Mouse (Mus musculus): Measurements from ENCODE around the gene Lsg1.

The Lsg1 gene

DNA sequence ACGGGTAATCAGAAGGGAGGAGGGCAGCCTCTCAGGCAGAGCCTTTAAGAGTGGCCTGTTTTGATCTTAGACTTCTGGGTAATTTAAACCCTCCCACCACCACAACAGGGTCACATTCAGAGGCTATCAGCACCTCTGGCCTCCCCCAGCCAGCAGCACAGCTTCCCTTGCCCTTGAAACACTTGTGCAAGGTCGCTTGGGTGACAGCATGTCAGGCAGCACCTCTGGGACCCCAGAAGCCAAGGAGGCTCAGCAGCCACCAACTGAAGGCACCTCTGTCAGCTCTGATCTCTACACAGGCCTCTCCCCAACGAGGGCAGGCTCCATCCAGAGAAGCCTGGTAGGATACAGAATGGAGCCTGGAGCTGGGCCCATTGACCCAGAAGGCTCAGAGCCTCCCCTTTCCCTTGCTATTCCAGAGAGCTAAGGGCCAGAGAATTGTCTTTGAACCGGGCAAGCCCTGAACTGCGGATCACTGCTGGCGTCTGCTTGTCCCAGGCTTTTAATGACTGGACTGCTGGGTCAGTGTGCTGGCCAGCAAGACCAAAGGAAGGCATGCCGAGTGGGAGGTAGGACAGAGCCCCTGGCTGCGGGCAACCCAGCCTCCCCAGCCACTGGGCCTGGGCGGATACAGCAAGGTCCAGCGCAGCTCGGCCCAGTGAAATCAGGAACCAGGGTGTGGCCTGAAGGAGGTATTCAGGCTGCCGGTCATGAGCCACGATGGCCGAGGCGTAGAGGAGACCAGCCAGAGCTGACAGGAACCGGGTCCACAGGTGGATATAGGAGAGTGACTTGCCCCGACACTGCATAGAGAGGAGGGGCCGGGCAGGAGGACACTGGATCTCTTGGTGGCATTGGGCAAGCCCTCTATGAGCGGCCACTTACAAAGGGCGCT is 47.0 kb downstream of the Lsg1 start:
- ChIA-PET CTCF (interaction anchor here in 3 of 4 experiments (0.5 to 2.0 kb wide), 15 partner anchors 9 to 512 kb away, joined by 3 to 15 read pairs (median 3); partner anchors contain the start of gene Tmem44 (in 2 of the 3)), POLR2A (interaction anchor here in 2 of 4 experiments (0.5 to 2.2 kb wide), 25 partner anchors 9 to 874 kb away, joined by 3 to 11 read pairs (median 4); partner anchors contain the start of genes Tmem44 (in 2 of the 2) and Fam43a (in 1 of the 2))

DNA sequence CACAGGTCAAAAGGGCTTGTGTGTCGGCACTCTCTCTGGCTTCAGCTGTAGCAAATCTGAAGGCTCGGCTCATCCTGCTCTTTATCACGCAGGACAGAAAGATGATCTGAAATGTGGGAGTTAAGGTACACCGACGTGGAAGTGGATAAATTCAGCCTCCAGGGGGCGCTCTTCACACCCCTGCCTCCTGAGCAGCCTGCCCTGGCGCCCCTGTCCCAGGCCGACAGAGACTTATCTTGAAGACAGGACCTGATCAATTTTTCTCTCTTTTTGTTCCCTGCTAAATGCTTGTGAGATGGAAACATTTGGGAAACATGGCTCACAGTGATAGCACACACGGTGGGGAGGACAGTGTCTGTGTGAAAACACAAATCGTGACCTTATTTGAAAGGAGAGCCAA is 48.0 kb downstream of the Lsg1 start:
- ChIA-PET CTCF (interaction anchor here in 3 of 4 experiments (0.5 to 2.0 kb wide), 5 partner anchors 8 to 482 kb away, joined by 3 to 15 read pairs (median 4); no protein-coding TSS in a partner anchor), POLR2A (interaction anchor here in 2 of 4 experiments (0.5 to 2.2 kb wide), 8 partner anchors 9 to 889 kb away, joined by 3 to 11 read pairs (median 4); partner anchors contain the start of gene Tmem44 (in 1 of the 2))

DNA sequence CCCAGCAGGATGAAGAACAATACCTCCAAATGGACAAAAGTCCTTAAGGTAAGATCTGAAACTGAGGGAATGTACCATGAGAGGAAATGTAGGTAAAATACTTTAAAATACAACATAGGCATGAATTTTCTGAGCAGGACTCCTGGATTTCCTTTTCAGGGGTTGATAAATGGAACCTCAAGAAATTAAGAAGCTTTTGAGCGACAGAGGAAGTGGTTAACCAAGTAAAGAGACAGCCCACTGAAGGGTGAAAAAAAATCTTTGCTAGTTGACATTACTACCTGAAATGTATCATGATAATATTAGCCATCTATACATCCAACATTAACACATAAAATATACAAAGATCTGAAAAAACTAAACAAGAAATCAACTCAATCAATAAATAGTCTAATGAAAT is 52.3 kb downstream of the Lsg1 start:
- CTCF ChIA-PET, result interaction anchor here in 2 of 4 experiments (0.7 to 1.7 kb wide), 2 partner anchors 12 to 15 kb away, joined by 3 to 4 read pairs; no protein-coding TSS in a partner anchor
- POLR2A ChIA-PET, result interaction anchor here in 2 of 4 experiments (0.7 to 1.4 kb wide), 2 partner anchors 32 to 273 kb away, joined by 3 read pairs; no protein-coding TSS in a partner anchor

DNA sequence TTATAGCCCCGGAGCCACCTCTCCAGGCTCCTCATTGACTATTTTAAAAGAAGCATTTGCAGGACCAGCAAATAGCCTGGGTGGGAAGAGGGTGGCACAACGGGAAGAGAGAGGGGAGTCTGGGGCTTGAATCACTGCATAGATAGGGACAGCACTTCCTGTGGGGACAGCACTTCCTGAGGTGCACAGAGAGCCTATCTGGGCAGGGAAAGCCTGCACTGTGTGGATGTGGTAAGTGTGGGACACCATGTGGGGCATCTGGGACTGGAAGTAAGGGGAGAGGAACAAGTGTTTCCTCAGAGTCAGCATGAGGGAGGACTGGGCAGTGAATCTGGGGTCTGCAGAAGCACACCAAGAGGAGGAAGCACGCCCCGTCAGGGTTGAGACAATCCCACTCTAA is 53.8 kb downstream of the Lsg1 start:
- ChIA-PET POLR2A (interaction anchor here in 1 of 4 experiments (1.0 to 1.4 kb wide), 2 partner anchors 21 to 33 kb away, joined by 3 read pairs; no protein-coding TSS in a partner anchor), CTCF (interaction anchor here in 1 of 4 experiments (1.0 kb wide), 1 partner anchor 13 kb away, joined by 3 read pairs; no protein-coding TSS in a partner anchor)

DNA sequence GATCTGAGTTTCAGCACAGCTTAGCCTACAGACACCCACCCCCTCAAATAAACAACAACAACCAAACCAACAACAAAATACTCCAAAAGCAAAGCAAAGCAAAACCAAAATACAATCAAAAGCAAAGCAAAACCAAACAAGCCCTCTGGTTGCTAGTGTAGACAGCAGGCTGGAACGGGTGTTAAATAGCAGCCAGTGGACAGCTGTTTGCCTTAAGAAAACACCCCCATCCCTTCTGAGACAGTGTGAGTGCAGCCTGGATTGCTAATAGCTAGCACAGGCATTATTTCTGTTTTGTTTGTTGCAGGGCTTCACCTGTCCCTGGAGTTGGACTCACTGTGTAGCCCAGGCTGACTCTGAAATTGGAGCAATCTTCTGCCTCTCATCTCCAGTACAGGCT is 54.5 kb downstream of the Lsg1 start:
- CTCF ChIA-PET, result interaction anchor here in 3 of 4 experiments (0.6 to 3.6 kb wide), 7 partner anchors 8 to 821 kb away, joined by 3 to 15 read pairs (median 4); partner anchors contain the start of gene Tmem44 (in 1 of the 3)
- POLR2A ChIA-PET, result no interaction called here

DNA sequence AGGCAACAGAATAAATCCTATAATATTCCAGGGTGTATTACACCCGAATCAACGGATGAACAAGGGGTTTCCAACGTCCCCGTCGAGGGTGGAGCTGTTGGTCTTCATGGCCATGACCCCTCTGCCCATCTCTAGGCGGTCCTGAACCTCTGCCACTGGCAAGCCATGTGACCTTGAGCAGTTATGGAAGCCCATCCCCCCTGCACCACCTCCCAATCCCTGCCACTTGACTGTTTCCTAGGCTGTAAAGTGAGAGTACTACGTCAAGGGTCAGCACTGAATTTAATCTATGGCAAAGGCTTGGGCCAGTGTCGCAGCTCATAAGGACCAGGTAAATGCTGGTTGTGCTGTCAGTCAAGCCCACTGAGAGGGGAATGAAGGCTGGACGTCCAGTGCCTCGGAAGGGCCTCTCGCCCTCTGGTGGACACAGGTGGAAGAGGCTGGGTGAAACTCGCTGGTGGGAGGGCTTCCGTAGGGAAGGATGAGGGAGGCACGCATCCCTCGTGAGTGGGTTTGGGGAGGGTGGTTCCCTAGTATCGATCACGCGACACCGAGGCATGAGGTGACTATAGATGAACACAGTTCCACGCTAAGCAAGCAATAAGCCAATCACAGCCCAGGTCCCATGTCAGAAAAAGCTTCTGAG is 55.5 kb downstream of the Lsg1 start:
- ChIA-PET POLR2A (interaction anchor here in 2 of 4 experiments (0.6 to 1.8 kb wide), 3 partner anchors 10 to 403 kb away, joined by 3 to 5 read pairs (median 3); no protein-coding TSS in a partner anchor), CTCF (interaction anchor here (0.6 to 3.6 kb wide), 22 partner anchors 8 to 850 kb away, joined by 3 to 15 read pairs (median 4); partner anchors contain the start of gene Tmem44 (in 1 of the 4))

DNA sequence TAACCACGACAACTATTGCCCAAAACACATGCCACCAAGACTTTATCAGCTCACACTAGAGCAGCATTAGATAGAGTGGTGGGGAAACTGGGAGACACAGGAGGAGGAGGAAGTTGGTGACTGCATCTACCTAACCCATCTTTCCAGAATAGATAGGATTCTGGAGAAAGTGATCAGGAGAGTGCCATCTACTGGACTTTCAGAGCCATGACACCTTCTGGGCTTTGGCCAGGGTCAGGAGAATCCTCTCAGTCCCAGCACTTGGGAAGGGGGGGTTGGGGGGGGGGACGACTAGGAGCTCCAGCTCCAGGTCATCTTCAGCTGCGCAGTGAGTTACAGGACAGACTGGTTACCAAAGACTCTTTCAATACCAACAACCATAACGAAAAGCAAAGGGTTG is 56.6 kb downstream of the Lsg1 start:
- ChIA-PET POLR2A (interaction anchor here in 2 of 4 experiments (0.7 to 1.8 kb wide), 3 partner anchors 9 to 1237 kb away, joined by 4 to 5 read pairs (median 4); no protein-coding TSS in a partner anchor), CTCF (interaction anchor here (0.6 to 3.6 kb wide), 20 partner anchors 8 to 718 kb away, joined by 3 to 15 read pairs (median 4); no protein-coding TSS in a partner anchor)

DNA sequence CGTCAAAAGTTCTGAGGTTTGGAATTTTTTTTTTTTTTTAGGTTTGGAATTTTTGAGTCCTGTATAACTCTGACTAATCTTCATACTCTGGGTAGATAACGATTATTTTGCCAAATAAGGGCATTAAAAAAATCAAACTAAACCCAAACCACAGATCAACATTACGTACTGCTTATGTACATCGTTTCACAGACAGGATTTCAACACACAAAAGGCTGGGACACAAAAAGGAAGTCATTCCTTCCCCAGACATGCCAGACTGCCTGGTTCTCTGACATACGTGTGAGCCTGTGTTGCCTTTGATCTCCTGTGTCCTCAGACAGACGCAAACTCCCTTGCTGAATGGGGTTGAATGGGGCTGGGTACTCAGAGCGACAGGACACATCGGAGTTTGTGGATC is 59.0 kb downstream of the Lsg1 start:
- ChIA-PET CTCF (interaction anchor here in 1 of 4 experiments (0.7 kb wide), 1 partner anchor 8 kb away, joined by 3 read pairs; no protein-coding TSS in a partner anchor), POLR2A (no interaction called here)

DNA sequence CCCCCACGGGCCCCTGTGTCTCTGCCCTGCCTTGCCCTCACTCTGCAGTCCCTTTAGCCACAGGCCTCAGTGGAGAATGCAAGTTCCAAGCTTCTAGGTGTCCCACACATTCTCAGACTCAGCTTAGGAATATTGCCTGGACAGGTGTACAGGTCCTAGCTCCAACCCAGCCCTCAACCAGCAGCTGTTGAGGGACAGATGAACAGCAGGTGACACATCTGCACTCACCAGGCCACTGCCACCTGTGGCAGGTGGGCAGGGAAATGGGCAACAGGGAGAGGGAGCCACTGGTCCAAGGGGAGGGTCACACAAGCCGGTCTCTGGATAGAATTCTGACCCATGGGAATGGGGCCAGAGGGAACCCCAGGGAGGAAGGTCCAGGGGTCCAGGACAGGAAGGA is 59.5 kb downstream of the Lsg1 start:
- CTCF ChIA-PET, result no interaction called here
- POLR2A ChIA-PET, result no interaction called here

DNA sequence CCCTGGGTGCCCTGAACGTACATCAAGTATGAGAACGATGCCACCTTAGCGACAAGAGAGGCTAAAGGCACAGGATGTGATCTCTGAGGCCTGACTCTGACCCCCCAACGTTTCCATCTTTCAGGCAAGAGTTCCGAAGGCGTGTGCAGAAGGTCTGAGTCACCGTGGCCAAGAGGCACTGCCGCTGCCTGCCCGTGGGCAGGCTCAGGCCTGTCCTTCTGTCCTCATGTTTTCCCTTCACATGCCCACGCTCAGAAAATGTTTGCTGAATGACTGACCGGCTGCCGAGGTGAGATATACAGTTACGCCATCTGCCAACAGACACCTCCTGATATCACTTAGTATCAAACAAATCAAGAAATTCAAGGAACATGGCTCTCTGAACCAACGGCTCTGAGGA is 61.6 kb downstream of the Lsg1 start:
- ChIA-PET CTCF (no interaction called here), POLR2A (no interaction called here)

DNA sequence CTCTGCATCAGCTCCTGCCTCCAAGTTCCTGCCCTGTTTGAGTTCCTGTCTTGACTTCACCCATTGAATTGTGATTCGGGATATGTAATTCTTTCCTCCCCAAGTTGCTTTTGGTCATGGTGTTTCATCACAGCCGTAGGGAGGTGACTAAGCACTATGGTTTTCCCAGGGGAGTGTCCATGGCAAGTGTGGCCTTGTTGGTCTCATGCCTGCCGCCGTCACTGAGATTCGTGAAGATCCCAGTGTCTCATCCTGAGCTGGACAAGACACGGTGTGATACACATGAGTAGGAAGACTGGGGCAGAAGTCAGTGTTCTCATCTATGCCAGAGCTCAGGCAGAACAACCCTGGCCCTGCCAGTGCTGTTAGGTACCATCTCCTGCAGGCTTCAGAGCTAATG is 62.9 kb downstream of the Lsg1 start:
- CTCF ChIA-PET, result no interaction called here
- POLR2A ChIA-PET, result interaction anchor here in 2 of 4 experiments (0.6 to 1.2 kb wide), 2 partner anchors 9 to 380 kb away, joined by 3 to 5 read pairs; no protein-coding TSS in a partner anchor

DNA sequence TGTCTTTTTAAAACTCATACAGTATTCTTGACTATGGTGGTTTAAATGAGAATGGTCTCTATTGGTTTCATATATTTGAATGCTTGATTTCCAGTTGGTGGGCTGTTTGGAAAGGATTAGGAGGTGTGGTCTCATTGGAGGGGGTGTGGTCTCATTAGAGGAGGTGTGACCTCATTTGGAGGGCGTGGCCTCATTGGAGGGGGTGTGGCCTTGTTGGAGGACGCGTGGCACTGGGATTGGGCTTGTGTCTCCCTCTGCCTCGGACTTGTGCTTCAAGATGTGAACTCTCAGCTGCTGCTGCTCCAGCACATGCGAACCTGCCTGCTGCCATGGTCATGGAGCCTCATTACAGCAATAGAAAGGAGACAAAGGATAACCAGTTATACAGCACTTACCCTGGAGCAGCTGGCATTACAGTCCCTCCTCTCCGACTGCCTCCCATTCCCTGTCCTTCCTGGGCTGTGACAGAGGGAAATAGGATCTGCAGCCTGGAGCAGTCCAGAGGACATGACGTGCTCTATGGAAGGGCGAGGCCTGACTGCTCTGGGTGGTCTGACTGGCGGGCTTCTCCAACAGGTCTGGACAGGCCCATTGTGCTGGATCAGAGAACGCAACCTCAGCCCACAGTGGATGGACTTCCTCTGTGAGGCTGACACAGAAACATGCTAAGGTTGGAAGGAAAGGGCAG is 65.0 kb downstream of the Lsg1 start:
- ChIA-PET CTCF (interaction anchor here in 3 of 4 experiments (0.6 to 2.2 kb wide), 7 partner anchors 9 to 276 kb away, joined by 3 to 9 read pairs (median 3); no protein-coding TSS in a partner anchor), POLR2A (interaction anchor here in 3 of 4 experiments (0.6 to 2.1 kb wide), 7 partner anchors 10 to 242 kb away, joined by 3 to 6 read pairs (median 3); no protein-coding TSS in a partner anchor)

DNA sequence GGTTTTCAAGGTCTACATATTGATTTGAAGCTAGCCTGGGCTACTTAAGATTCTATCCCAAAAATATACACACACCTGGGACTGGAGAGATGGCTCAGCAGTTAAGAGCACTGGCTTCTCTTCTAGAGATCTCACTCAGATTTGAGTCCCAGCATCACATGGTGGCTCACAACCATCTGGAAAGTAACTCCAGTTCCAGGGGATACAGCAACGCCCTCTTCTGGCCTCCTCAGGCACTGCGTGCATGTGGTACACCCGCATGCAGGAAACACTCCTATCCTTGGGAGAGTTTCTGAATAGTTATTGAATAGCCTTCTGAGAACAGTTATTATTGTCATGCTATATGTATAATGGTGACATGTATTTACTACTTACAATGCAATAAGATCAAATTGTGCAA is 66.2 kb downstream of the Lsg1 start:
- ChIA-PET POLR2A (interaction anchor here in 2 of 4 experiments (0.6 to 1.1 kb wide), 3 partner anchors 83 to 249 kb away, joined by 3 to 4 read pairs (median 3); no protein-coding TSS in a partner anchor), CTCF (interaction anchor here (0.6 to 2.2 kb wide), 37 partner anchors 9 to 688 kb away, joined by 3 to 18 read pairs (median 4); partner anchors contain the start of genes Acap2 (in 1 of the 4) and Lrrc15 (in 1 of the 4))

DNA sequence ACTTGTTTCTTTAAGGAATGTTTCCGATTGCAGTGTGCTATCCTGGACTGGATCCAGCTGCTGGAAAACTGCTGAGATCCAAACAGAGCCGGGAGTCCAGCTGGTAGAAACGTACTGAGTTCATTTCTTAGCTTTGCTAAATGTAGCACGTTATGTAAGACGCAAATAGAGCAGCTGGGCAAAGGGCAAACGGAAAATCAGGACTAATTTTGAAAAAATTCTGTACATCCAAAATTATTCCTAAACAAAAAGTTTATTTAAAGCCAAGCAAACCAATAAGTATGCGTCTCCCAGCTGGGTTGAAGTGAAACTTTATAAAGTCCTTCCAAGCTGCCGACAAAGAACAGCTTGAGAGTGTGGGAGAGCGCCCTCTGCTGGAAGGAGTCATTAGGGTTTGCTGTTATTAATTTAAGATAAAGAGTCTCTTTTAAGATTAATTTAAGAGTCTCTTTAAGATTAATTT is 67.0 kb downstream of the Lsg1 start:
- CTCF ChIA-PET, result interaction anchor here (0.6 to 2.2 kb wide), 53 partner anchors 9 to 689 kb away, joined by 3 to 18 read pairs (median 4); partner anchors contain the start of genes Lrrc15 (in 2 of the 4), Acap2 (in 1 of the 4) and Gp5 (in 1 of the 4)
- POLR2A ChIA-PET, result interaction anchor here in 2 of 4 experiments (0.7 to 1.8 kb wide), 5 partner anchors 8 to 203 kb away, joined by 3 to 7 read pairs (median 3); no protein-coding TSS in a partner anchor

DNA sequence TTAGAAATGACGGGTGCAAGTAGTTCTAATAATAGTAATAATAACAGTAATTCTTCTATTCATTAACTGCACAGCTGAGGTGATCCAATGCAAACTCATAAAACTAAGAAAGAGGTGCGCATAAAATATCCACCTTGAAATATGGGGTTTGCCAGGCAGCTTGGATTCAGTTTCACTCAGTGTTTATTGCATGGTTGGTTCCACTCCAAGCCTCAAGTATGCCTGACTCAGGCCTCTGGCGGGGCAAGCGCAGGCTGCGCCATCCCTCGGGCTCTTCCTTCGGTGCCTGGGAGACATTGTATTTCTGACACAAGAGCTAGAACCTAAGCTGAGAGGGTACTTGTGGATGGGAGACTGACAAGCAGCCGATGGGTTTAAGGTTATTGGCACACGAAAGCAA is 68.8 kb downstream of the Lsg1 start:
- CTCF ChIA-PET, result interaction anchor here in 2 of 4 experiments (0.5 to 1.3 kb wide), 5 partner anchors 11 to 1034 kb away, joined by 3 to 4 read pairs (median 3); no protein-coding TSS in a partner anchor
- POLR2A ChIA-PET, result interaction anchor here in 1 of 4 experiments (1.1 to 1.4 kb wide), 3 partner anchors 113 to 233 kb away, joined by 3 read pairs; partner anchors contain the start of gene Atp13a3

DNA sequence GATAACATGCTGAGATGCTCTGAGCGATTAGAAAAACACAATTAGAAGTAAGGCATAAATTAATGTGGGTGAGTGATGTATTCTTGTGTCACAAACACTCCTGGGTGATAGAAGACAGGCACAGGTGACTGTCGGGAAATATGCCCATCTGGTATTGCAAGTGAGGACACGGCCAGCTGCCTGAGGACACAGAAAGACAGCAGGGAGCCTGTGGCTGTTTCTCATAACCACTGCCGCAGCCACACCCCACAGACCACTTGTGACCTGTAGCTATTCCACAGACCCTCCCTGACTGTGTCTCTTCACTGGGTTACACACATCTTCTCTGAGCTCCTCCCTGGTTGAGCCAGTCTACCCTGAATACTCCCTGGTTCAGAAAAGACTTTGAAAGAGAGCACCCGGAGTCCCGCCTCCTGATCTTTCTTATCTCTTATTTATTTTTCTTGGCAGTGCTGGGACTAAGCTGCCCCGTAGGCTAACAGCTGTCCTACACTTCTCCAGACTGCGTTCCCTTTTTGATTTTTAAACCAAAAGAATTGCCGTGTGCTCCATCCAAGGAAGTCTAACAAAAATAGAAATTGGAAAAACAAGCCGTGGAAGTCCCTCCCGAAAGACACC is 69.6 kb downstream of the Lsg1 start:
- POLR2A ChIA-PET, result no interaction called here
- CTCF ChIA-PET, result interaction anchor here in 3 of 4 experiments (0.6 to 1.1 kb wide), 3 partner anchors 15 to 268 kb away, joined by 3 to 6 read pairs (median 3); no protein-coding TSS in a partner anchor

DNA sequence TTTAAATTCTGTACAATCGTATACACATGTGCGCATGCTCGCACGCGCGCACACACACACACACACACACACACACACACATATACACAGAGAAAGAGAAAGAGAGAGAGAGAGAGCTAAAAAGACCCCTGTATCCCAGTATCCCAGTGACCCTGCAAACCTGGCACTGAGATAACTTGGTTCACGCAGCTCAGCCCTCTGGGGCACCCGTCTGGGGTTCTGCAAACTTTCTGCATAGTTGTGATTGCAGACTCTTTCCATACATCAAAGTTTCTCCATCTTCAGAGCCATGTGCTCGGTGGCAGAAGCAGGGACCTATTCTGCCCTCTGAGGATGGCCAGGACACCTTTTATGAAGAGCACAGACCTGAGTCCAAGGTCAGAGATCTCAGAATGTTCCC is 70.4 kb downstream of the Lsg1 start:
- ChIA-PET CTCF (interaction anchor here in 2 of 4 experiments (0.6 to 1.5 kb wide), 6 partner anchors 23 to 949 kb away, joined by 3 to 6 read pairs (median 4); partner anchors contain the start of gene Lrrc15 (in 1 of the 2)), POLR2A (interaction anchor here in 1 of 4 experiments (0.7 kb wide), 2 partner anchors 68 to 244 kb away, joined by 3 read pairs; no protein-coding TSS in a partner anchor)
